Mouse (Mus musculus) lung, postnatal 0 days (tissue): ENCODE data around the gene Spns3. TPM values are rescaled to one million over a fixed set of nuclear protein-coding genes. Genes with fewer than 3 reads are reported as not detected.

Source experiments
- ATAC-seq: fragments of 200-750 bp; cut with Nextera tagmentation; 2 replicates; pipeline ENCODE4 v1.8.0; 2017; ENCODE audit warnings: moderate library complexity
- DNase-seq: peaks from one replicate; pipeline ENCODE4 v3.0.0-alpha.2; 2016; ENCODE audit warnings: low spot score
- H3K27ac ChIP-seq: fragments of 300-500 bp; sonication (generic); 2 replicates; pipeline ENCODE4 v1.5.1; 2014; ENCODE audit warnings: antibody characterized with exemption, mild to moderate bottlenecking, low read length, mixed read lengths
- H3K27me3 ChIP-seq: fragments of 300-500 bp; sonication (generic); replicated peaks from 2 replicates; pipeline ENCODE4 v1.6.1; 2014; ENCODE audit warnings: low read length, mixed read lengths; ENCODE audit not compliant: insufficient read depth
- H3K36me3 ChIP-seq: fragments of 300-500 bp; sonication (generic); 2 replicates; pipeline ENCODE4 v1.6.1; 2014; ENCODE audit warnings: low read length, mixed read lengths; ENCODE audit not compliant: insufficient read depth
- H3K4me1 ChIP-seq: fragments of 300-500 bp; sonication (generic); 2 replicates; pipeline ENCODE4 v1.6.1; 2014; ENCODE audit warnings: antibody characterized with exemption, low read depth, low read length, mixed read lengths; ENCODE audit not compliant: insufficient read depth
- H3K4me2 ChIP-seq: fragments of 300-500 bp; sonication (generic); replicated peaks from 2 replicates; pipeline ENCODE4 v1.6.1; 2014; ENCODE audit warnings: low read depth, mild to moderate bottlenecking, low read length, moderate library complexity, mixed read lengths
- H3K4me3 ChIP-seq: fragments of 300-500 bp; sonication (generic); 2 replicates; pipeline ENCODE4 v1.5.1; 2014; ENCODE audit warnings: low read depth, low read length
- H3K9ac ChIP-seq: fragments of 300-500 bp; sonication (generic); replicated peaks from 2 replicates; pipeline ENCODE4 v1.6.1; 2014; ENCODE audit warnings: low read depth, mild to moderate bottlenecking
- H3K9me3 ChIP-seq: fragments of 300-500 bp; sonication (generic); 2 replicates; pipeline ENCODE4 v1.6.1; 2016; ENCODE audit warnings: low read length, mixed read lengths
- CTCF ChIP-seq: IDR thresholded peaks from 2 replicates; pipeline ENCODE4 v1.5.1; 2016; ENCODE audit warnings: antibody characterized with exemption, mild to moderate bottlenecking
- EP300 ChIP-seq: IDR thresholded peaks from 2 replicates; pipeline ENCODE4 v1.6.1; 2016; ENCODE audit warnings: antibody characterized with exemption, mild to moderate bottlenecking, control low read depth
- WGBS: fragments of 180-500 bp; shearing (Covaris S2); extraction: QIAGEN DNeasy Blood & Tissue Kit; methylation state at CpG from one replicate; pipeline ENCODE4 v1.1.7; 2014; 5-methylcytosine and 5-hydroxymethylcytosine counted together
- polyA plus RNA-seq: library from polyadenylated mRNA; unstranded; fragments of >200 nt; fragmentation: Nextera tagmentation; extraction: Ambion mirVana; gene quantifications from 2 replicates; pipeline ENCODE4 v1.2.1, GENCODE M21; 2015

Gene Spns3
- polyA plus RNA-seq, 1 experiment from 2014 or later = 0.06 TPM

DNA sequence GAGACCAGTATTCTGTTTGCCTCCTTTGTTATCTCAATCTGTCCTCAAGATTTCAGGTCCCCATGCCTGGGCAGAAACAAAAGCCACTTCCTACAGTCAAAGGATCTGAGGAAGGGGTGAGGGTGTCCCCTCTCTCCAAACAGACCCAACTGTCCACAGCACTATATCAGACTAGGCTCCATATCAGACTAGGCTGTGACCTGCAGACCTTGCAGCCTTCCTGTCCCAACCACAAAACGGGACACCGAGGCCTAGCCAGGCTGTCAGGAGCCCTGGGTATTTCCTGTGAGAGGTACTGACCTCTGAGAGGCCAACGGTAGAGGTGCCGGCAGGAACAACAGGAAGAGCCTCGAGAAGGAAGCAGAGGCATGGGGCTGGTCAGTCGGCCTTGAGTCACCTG lies 65.8 kb downstream of the Spns3 start:
- no peaks in the 10 kb centered on the region for H3K36me3 ChIP-seq
- no peak for TF ChIP-seq EP300
- H3K27ac ChIP-seq = 0 out of 2 replicates have a peak overlapping the region, but pooled peaks have one; percentile 9
- H3K4me2 ChIP-seq = no peak overlapping the region
- H3K9ac ChIP-seq = no peak overlapping the region
- no peaks in the 10 kb centered on the region for H3K9me3 ChIP-seq
- no peak for ATAC-seq
- no peak overlapping the region for H3K4me3 ChIP-seq
- 0 out of 2 replicates have a peak, but pooled peaks cover 3% of the 10 kb centered on the region for H3K27me3 ChIP-seq
- peaks cover 17% of the 10 kb centered on the region; the same call in 1 of the 2 replicates for H3K4me1 ChIP-seq
- WGBS = 23% methylated on average over 6 of the region's 6 CpGs
- no peak for DNase-seq

DNA sequence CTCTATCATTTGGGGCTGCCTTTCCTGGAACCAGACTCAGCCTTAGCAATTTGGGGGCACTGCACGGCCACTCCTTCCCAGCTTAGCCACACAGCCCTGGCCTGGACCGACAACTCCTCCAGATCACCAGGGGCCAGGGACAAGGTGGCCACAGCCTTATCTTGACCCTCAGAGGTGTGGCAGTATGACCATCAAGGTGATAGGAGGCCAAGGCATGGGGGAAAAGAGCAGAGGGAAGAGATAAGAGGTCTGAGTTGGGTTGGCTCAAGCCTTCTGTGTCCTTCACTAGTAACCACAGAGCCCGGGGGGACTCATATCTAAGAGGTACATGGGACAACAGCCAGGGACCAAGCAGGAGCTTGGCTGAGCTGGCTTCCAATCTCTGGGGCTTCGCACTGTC lies 68.4 kb downstream of the Spns3 start:
- Histone ChIP-seq H3K4me3 (no peak overlapping the region), H3K27ac (no peak overlapping the region), H3K4me1 (peaks cover 12% of the 10 kb centered on the region), H3K36me3 (no peaks in the 10 kb centered on the region), H3K9ac (no peak overlapping the region), H3K27me3 (no peaks in the 10 kb centered on the region), H3K4me2 (no peak overlapping the region), H3K9me3 (no peaks in the 10 kb centered on the region)
- TF ChIP-seq EP300 (no peak), CTCF (no peak)
- no peak for DNase-seq
- no peak for ATAC-seq
- WGBS = 76% methylated on average over 4 of the region's 4 CpGs

DNA sequence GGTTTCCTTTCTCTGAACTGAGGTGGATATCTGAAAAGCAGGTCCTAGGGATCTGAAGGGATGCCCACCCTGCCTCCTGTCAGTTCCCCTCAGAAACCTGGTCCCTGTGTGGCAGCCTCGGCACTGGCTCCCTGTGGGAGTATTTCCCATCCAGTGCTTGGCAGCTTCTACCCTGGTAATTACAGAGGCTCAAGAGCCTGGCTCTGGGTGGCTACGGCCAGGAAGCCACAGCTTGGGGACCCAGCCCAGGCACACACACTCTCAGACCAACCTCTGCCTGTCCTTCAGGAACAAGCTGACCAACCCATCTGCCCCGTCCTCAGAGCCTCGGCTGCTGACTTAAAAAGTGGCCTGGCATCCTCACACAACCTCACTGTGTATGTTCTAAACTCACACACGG lies 69.0 kb downstream of the Spns3 start:
- Histone ChIP-seq H3K4me2 (no peak overlapping the region), H3K36me3 (no peaks in the 10 kb centered on the region), H3K4me1 (peaks cover 15% of the 10 kb centered on the region), H3K27me3 (no peaks in the 10 kb centered on the region), H3K4me3 (no peak overlapping the region), H3K9ac (no peak overlapping the region), H3K9me3 (no peaks in the 10 kb centered on the region), H3K27ac (no peak overlapping the region)
- WGBS = 61% methylated on average over 5 of the region's 5 CpGs
- DNase-seq (no peak), ATAC-seq (no peak)
- TF ChIP-seq EP300 (no peak), CTCF (no peak)

DNA sequence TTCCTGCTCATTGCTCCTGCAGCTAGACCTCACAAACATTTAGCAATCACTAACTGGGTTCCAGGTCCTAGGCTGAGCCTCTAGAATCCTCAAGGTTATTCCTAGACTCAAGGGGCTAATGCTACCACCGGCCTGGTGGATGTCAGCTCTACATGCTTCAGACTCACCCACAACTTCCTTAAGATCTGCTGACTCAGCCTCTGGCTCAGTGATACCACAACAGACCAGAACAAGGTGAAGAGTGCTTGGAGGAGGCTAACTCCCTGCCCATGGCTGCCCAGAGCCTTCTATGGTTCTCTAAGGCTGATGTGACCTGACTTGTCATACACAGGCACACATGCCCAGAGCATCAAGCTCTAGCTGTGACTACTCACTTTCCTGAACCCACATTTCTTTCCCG lies 70.8 kb downstream of the Spns3 start:
- Histone ChIP-seq H3K36me3 (no peaks in the 10 kb centered on the region), H3K4me2 (no peak overlapping the region), H3K9ac (no peak overlapping the region), H3K27ac (no peak overlapping the region), H3K4me3 (no peak overlapping the region), H3K9me3 (no peaks in the 10 kb centered on the region), H3K4me1 (peaks cover 17% of the 10 kb centered on the region), H3K27me3 (no peaks in the 10 kb centered on the region)
- TF ChIP-seq CTCF (no peak), EP300 (no peak)
- no peak for ATAC-seq
- DNase-seq = no peak
- 69% methylated on average over 2 of the region's 2 CpGs for WGBS

DNA sequence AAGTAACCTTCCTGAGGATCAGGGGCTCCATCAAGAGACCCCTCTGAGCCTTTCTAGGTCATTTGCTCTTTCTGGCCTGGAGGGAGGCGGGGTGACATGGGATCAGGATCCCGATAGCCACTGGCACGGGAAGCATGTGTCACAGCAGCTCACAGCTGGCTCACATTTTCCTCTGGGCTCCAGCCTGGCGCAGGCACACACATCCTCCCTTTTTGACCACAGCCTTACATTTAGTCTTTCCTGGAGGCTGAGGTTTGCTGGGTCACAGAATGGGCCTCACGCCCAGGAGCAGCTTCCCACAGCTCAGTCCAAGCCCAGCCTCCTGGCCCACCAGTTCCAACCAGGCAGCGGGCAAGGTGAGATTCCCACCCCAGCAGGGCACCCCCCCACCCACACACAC lies 72.1 kb downstream of the Spns3 start:
- no peak overlapping the region for H3K4me3 ChIP-seq
- peaks cover 14% of the 10 kb centered on the region for H3K4me1 ChIP-seq
- TF ChIP-seq CTCF = no peak
- peak overlapping the region; percentile 11; the same call in 1 of the 2 replicates for H3K27ac ChIP-seq
- 37% methylated on average over 6 of the region's 6 CpGs for WGBS
- no peaks in the 10 kb centered on the region for H3K9me3 ChIP-seq
- H3K27me3 ChIP-seq = no peaks in the 10 kb centered on the region
- H3K4me2 ChIP-seq = no peak overlapping the region
- no peaks in the 10 kb centered on the region for H3K36me3 ChIP-seq
- ATAC-seq (peak; percentile 18; the same call in 1 of the 2 replicates), DNase-seq (no peak)
- H3K9ac ChIP-seq = no peak overlapping the region

DNA sequence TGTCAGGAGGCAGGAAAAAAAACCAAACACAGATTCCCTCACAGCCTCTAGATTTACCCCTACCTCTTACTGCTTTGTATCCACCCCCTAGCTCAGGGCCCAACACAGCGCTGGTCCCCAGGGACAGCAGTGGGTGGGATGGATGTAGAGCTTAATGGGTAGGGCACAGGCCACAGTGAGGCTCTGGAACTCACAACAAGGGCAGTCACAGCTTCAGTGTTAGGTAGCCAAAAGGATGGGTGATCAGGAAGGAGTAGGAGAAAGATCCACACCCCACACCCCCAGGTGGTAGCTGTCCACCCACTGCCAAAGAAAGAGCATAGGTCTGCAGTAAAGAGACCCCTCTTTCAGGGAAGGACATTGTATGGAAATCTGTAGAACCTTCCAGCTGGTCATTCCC lies 72.7 kb downstream of the Spns3 start:
- ATAC-seq (no peak), DNase-seq (no peak)
- TF ChIP-seq EP300 (no peak), CTCF (no peak)
- no peaks in the 10 kb centered on the region for H3K27me3 ChIP-seq
- H3K9me3 ChIP-seq = no peaks in the 10 kb centered on the region
- H3K9ac ChIP-seq = no peak overlapping the region
- H3K4me2 ChIP-seq = no peak overlapping the region
- H3K36me3 ChIP-seq = no peaks in the 10 kb centered on the region
- peaks cover 10% of the 10 kb centered on the region; the same call in 1 of the 2 replicates for H3K4me1 ChIP-seq
- no peak overlapping the region for H3K4me3 ChIP-seq
- 85% methylated on average over 1 of the region's 1 CpGs for WGBS
- H3K27ac ChIP-seq = 0 out of 2 replicates have a peak overlapping the region, but pooled peaks have one; percentile 14

DNA sequence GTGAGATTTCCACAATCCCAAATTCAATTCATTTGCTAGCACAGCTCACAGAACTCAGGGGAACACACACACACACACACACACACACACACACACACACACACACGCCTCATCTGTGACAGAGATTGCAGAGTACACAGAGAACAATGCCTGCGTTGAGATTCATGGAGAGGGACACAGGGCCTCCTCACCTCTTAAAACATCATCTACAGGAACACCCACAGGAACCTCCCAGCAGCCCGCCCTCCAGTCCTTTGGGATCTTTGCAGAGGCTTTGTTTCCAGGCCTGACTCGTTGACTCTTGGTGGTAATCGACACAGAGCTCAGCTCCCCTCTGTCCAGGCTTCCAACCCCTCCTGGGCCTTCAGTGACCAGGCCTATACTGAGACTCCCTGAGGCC lies 73.1 kb downstream of the Spns3 start:
- Histone ChIP-seq H3K4me3 (no peak overlapping the region), H3K9me3 (no peaks in the 10 kb centered on the region), H3K9ac (no peak overlapping the region), H3K27ac (0 out of 2 replicates have a peak overlapping the region, but pooled peaks have one; percentile 14), H3K4me1 (peaks cover 13% of the 10 kb centered on the region), H3K36me3 (no peaks in the 10 kb centered on the region), H3K27me3 (no peaks in the 10 kb centered on the region), H3K4me2 (no peak overlapping the region)
- TF ChIP-seq EP300 = no peak
- TF ChIP-seq CTCF = no peak
- DNase-seq = no peak
- 25% methylated on average over 5 of the region's 5 CpGs for WGBS
- no peak for ATAC-seq
